Mouse (Mus musculus) forebrain, embryonic 11.5 days (tissue): ENCODE measurements at regions not wholly inside any gene's neighbourhood (a gene's known extent, or its start where the extent isn't known, plus 50 kb on each side); places are given as distances from the start of the nearest gene placed in this dataset.

Experiments used
- ATAC-seq: fragments of 200-750 bp; cut with Nextera tagmentation; replicated peaks from 2 replicates; pipeline ENCODE4 v1.8.0; 2017; ENCODE audit warnings: moderate TSS enrichment; ENCODE audit not compliant: low FRiP score
- DNase-seq: peaks from one replicate; pipeline ENCODE4 v3.0.0-alpha.2; 2017; ENCODE audit warnings: low spot score
- H3K27ac ChIP-seq: fragments of 300-500 bp; sonication (generic); 2 replicates; pipeline ENCODE4 v1.5.1; 2014; ENCODE audit warnings: low read depth, low read length
- H3K27me3 ChIP-seq: fragments of 300-500 bp; sonication (generic); 2 replicates; pipeline ENCODE4 v1.6.1; 2014; ENCODE audit warnings: mild to moderate bottlenecking, low read length, mixed read lengths; ENCODE audit not compliant: control insufficient read depth, insufficient read depth
- H3K36me3 ChIP-seq: fragments of 300-500 bp; sonication (generic); 2 replicates; pipeline ENCODE4 v1.6.1; 2014; ENCODE audit warnings: mild to moderate bottlenecking, low read length, moderate library complexity, mixed read lengths; ENCODE audit not compliant: control insufficient read depth, insufficient read depth
- H3K4me1 ChIP-seq: fragments of 300-500 bp; sonication (generic); replicated peaks from 2 replicates; pipeline ENCODE4 v1.6.1; 2014; ENCODE audit warnings: low read length, mixed read lengths; ENCODE audit not compliant: control insufficient read depth, insufficient read depth
- H3K4me2 ChIP-seq: fragments of 300-500 bp; sonication (generic); 2 replicates; pipeline ENCODE4 v1.6.1; 2014; ENCODE audit warnings: low read depth, mild to moderate bottlenecking, low read length, moderate library complexity, mixed read lengths; ENCODE audit not compliant: severe bottlenecking
- H3K4me3 ChIP-seq: fragments of 300-500 bp; sonication (generic); 2 replicates; pipeline ENCODE4 v1.5.1; 2014; ENCODE audit warnings: low read depth, low read length
- H3K9ac ChIP-seq: fragments of 300-500 bp; sonication (generic); 2 replicates; pipeline ENCODE4 v1.6.1; 2014; ENCODE audit warnings: low read length
- H3K9me3 ChIP-seq: fragments of 300-500 bp; sonication (generic); 2 replicates; pipeline ENCODE4 v1.6.1; 2016; ENCODE audit warnings: low read length, mixed read lengths; ENCODE audit not compliant: control insufficient read depth
- WGBS: fragments of 180-500 bp; shearing (Covaris S2); extraction: QIAGEN DNeasy Blood & Tissue Kit; methylation state at CpG from one replicate; pipeline ENCODE4 v1.1.7; 2014; 5-methylcytosine and 5-hydroxymethylcytosine counted together

DNA sequence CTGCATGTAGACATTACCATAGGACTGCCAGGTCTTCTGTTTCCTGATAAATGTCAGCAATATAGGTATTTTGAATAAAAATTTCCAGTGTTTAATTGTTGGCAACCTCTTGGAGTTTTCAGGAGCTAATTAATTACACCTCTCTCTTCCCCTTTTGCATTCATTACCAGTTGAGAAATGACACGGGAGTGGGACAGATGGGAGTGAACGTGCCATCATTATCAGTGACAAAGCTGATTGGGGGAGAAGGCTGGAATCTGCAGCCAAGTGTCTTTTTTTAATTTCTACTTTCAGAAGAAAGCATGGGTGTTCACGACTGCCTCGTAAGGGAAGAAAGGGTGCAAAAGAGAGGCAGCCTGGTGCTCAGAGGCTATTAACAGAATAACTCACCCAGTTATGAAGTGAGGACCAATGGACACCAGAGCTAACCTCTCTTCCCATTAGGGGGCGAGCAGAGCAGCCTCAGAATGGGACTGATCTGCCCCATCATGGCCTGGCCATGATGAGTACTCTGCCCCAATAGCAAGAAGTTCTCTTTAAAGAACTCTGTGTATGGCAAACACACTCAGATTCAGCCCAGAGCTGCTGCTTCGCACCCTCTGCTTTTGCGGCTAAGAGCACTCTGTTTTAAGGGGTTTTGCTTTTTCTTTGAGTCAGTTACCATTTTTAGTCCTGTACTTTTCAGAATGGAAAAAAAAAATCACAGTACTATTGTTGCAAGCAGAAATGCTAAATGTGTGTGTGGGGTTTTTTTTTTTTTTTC lies 55.1 kb upstream of the Spdl1 start:
- no peak for DNase-seq
- no peak for ATAC-seq
- H3K27ac ChIP-seq, result no peak overlapping the region
- no peaks in the 10 kb centered on the region for H3K9me3 ChIP-seq
- no peak overlapping the region for H3K4me3 ChIP-seq
- H3K4me2 ChIP-seq, result no peak overlapping the region
- no peaks in the 10 kb centered on the region for H3K36me3 ChIP-seq
- WGBS, result 78% methylated on average over 7 of the region's 7 CpGs
- no peaks in the 10 kb centered on the region for H3K4me1 ChIP-seq
- H3K27me3 ChIP-seq, result no peaks in the 10 kb centered on the region
- H3K9ac ChIP-seq, result no peak overlapping the region

GRCm38 (mm10) chr11:34887587-34887986 lies 54.1 kb upstream of the Spdl1 start:
- Histone ChIP-seq H3K4me1 (no peaks in the 10 kb centered on the region), H3K9me3 (no peaks in the 10 kb centered on the region), H3K4me2 (no peak overlapping the region), H3K36me3 (no peaks in the 10 kb centered on the region), H3K27ac (no peak overlapping the region), H3K27me3 (no peaks in the 10 kb centered on the region), H3K4me3 (no peak overlapping the region), H3K9ac (no peak overlapping the region)
- DNase-seq, result no peak
- WGBS, result 84% methylated on average over 3 of the region's 3 CpGs
- ATAC-seq, result no peak
